Mouse (Mus musculus) neural tube, postnatal 0 days (tissue): Measurements from ENCODE around the gene Usp13. TPM values are rescaled to one million over a fixed set of nuclear protein-coding genes. Genes with fewer than 3 reads are reported as not detected.

Source experiments
- polyA plus RNA-seq: library from polyadenylated mRNA; unstranded; fragments of >200 nt; fragmentation: Nextera tagmentation; extraction: Ambion mirVana; gene quantifications from 2 replicates; pipeline ENCODE4 v1.2.1, GENCODE M21; 2015

Usp13 gene
- 15.1 and 17.3 TPM in 2 replicates for polyA plus RNA-seq

DNA sequence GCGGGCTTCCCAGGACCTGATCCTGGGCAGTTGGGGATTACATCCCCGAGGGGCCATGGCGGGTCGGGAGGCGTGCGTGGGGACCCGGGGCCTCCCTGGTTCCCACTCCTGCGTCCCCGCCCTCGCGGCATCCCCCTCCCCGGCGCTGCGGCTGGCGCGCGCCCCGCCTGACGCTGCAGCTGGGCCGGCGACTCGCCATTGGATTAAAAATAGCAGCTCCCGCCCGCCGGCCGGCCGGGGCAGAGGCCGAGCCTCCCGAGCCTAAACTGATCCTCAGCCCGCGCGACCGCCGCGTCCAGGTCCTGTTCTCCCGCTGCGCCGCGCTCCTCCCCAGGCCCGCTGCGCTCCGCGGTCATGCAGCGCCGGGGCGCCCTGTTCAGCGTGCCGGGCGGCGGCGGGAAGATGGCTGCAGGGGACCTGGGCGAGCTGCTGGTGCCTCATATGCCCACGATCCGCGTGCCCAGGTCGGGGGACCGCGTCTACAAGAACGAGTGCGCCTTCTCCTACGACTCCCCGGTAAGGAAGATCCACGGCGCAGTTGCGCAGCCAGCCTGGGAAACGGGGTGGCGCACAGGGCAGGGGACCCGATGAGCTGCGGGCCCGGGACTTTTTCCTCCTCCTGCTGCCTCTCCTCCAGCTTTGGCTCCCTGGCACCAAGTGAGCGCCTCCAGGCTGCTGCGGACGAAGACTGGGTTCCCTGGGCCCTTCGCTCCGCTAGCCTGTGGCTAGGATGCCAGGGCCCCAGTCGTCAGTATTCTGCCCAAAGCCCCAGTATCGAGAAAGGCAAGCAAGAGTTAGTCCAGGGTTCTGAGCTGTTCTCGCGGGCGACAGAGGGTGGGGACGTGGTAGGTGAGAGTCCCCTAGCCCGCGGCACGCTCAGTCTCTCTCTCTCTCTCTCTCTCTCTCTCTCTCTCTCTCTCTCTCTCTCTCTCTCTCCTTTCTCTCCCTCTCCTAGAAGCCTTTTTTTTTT is at the start of gene Usp13:
Gene Usp13 (plus strand): TSS at position 190 of the 970 bp plus-strand sequence.

Other genes starting within 250 kb of the Usp13 start
- 129 and 131 TPM in 2 replicates for gene Gnb4, start 201.0 kb upstream of the Usp13 start, polyA plus RNA-seq
- 34.6 and 41.3 TPM in 2 replicates for gene Actl6a, start 111.2 kb upstream of the Usp13 start, polyA plus RNA-seq
- gene Ndufb5, start 80.6 kb upstream of the Usp13 start, polyA plus RNA-seq = 423 and 448 TPM in 2 replicates
- gene Mrpl47, start 79.9 kb upstream of the Usp13 start, polyA plus RNA-seq = 30.3 and 31.6 TPM in 2 replicates